Mouse (Mus musculus) kidney, postnatal 0 days (tissue): ENCODE results near the gene Ptafr. TPM values are rescaled to one million over a fixed set of nuclear protein-coding genes. Genes with fewer than 3 reads are reported as not detected.

Experiments
- ATAC-seq: fragments of 200-750 bp; cut with Nextera tagmentation; replicated peaks from 2 replicates; pipeline ENCODE4 v1.8.0; 2017; ENCODE audit warnings: low read depth, moderate number of reproducible peaks, moderate TSS enrichment, moderate library complexity; ENCODE audit not compliant: low FRiP score
- DNase-seq: peaks from one replicate; pipeline ENCODE4 v3.0.0-alpha.2; 2016; ENCODE audit warnings: low spot score
- H3K27ac ChIP-seq: fragments of 300-500 bp; sonication (generic); 2 replicates; pipeline ENCODE4 v1.5.1; 2014; ENCODE audit warnings: mild to moderate bottlenecking
- H3K27me3 ChIP-seq: fragments of 300-500 bp; sonication (generic); 2 replicates; pipeline ENCODE4 v1.6.1; 2014; ENCODE audit warnings: low read length, mixed read lengths; ENCODE audit not compliant: insufficient read depth
- H3K36me3 ChIP-seq: fragments of 300-500 bp; sonication (generic); 2 replicates; pipeline ENCODE4 v1.6.1; 2014; ENCODE audit warnings: low read length, mixed read lengths; ENCODE audit not compliant: insufficient read depth
- H3K4me1 ChIP-seq: fragments of 300-500 bp; sonication (generic); replicated peaks from 2 replicates; pipeline ENCODE4 v1.6.1; 2014; ENCODE audit warnings: antibody characterized with exemption, low read length, mixed read lengths; ENCODE audit not compliant: insufficient read depth
- H3K4me2 ChIP-seq: fragments of 300-500 bp; sonication (generic); 2 replicates; pipeline ENCODE4 v1.6.1; 2014; ENCODE audit warnings: mild to moderate bottlenecking, low read length, moderate library complexity, mixed read lengths
- H3K4me3 ChIP-seq: fragments of 300-500 bp; sonication (generic); replicated peaks from 2 replicates; pipeline ENCODE4 v1.5.1; 2014; ENCODE audit warnings: low read depth, low read length
- H3K9ac ChIP-seq: fragments of 300-500 bp; sonication (generic); 2 replicates; pipeline ENCODE4 v1.6.1; 2014; ENCODE audit warnings: low read depth, low read length
- H3K9me3 ChIP-seq: fragments of 300-500 bp; sonication (generic); replicated peaks from 2 replicates; pipeline ENCODE4 v1.6.1; 2016; ENCODE audit warnings: low read length, inconsistent platforms, mixed read lengths
- CTCF ChIP-seq: IDR thresholded peaks from 2 replicates; pipeline ENCODE4 v1.5.1; 2016; ENCODE audit warnings: antibody characterized with exemption, low read depth, mild to moderate bottlenecking, moderate library complexity
- WGBS: fragments of 180-500 bp; shearing (Covaris S2); extraction: QIAGEN DNeasy Blood & Tissue Kit; methylation state at CpG from one replicate; pipeline ENCODE4 v1.1.7; 2014; 5-methylcytosine and 5-hydroxymethylcytosine counted together
- polyA plus RNA-seq: library from polyadenylated mRNA; unstranded; fragments of >200 nt; fragmentation: Nextera tagmentation; extraction: Ambion mirVana; gene quantifications from 2 replicates; pipeline ENCODE4 v1.2.1, GENCODE M21; 2015

The Ptafr gene
- polyA plus RNA-seq, 1 experiment from 2014 or later: 0.64 TPM

- Histone ChIP-seq H3K9ac (no peak overlapping the region), H3K4me2 (no peak overlapping the region), H3K4me1 (no peaks in the 10 kb centered on the region), H3K36me3 (no peaks in the 10 kb centered on the region), H3K4me3 (no peak overlapping the region), H3K27me3 (no peaks in the 10 kb centered on the region), H3K9me3 (0 out of 2 replicates have a peak, but pooled peaks cover 3% of the 10 kb centered on the region), H3K27ac (no peak overlapping the region)
- TF ChIP-seq CTCF: no peak
- whole genome bisulfite sequencing: 64% methylated on average over 10 of the region's 10 CpGs
- ATAC-seq (no peak), DNase-seq (peak; percentile 32)
These were observed 55.0 kb downstream of the Ptafr start for GRCm38 (mm10) chr4:132618850-132619375.

GRCm38 (mm10) chr4:132620134-132620533, 56.3 kb downstream of the Ptafr start:
- WGBS: 88% methylated on average over 4 of the region's 4 CpGs
- Histone ChIP-seq H3K9me3 (0 out of 2 replicates have a peak, but pooled peaks cover 3% of the 10 kb centered on the region), H3K27ac (no peak overlapping the region), H3K4me2 (no peak overlapping the region), H3K4me1 (no peaks in the 10 kb centered on the region), H3K27me3 (no peaks in the 10 kb centered on the region), H3K4me3 (no peak overlapping the region), H3K9ac (no peak overlapping the region), H3K36me3 (no peaks in the 10 kb centered on the region)
- DNase-seq: no peak
- TF ChIP-seq CTCF: no peak; the same call in 1 of the 2 replicates
- ATAC-seq: no peak

GRCm38 (mm10) chr4:132621287-132622068, 57.6 kb downstream of the Ptafr start:
- WGBS: 68% methylated on average over 7 of the region's 7 CpGs
- no peak for ATAC-seq
- no peak overlapping the region for H3K4me2 ChIP-seq

DNA sequence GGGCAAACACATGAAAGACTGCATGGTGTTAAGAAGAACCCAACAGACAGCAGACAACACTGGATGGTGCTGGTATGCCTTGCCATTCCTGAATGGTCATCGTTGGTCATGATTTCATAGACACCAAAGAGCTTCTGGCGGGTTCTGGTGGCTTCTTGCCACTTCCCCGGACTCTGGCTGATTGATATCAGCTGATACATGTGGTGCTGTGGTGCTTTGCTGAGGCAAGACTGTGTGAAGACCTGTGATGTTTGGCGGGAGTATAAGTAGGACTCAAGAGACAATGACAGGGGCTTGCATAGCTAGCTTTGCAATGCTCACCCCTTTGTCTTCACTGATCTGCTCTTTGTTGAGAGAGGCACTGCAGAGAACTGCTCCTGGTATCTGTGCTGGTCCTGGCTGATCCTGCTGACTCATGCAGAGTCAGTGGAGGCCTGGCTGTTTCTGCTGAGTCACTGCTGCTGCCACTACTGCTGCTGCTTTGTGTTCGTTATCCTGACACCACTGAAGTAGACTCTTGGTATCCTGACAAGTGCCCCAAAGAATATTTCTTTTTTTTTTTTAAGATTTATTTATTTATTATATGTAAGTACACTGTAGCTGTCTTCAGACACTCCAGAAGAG, 60.3 kb downstream of the Ptafr start:
- Histone ChIP-seq H3K4me2 (no peak overlapping the region), H3K9me3 (no peaks in the 10 kb centered on the region), H3K27ac (no peak overlapping the region), H3K36me3 (no peaks in the 10 kb centered on the region), H3K27me3 (no peaks in the 10 kb centered on the region), H3K4me1 (no peaks in the 10 kb centered on the region), H3K9ac (no peak overlapping the region), H3K4me3 (no peak overlapping the region)
- no peak for TF ChIP-seq CTCF
- 76% methylated on average over 5 of the region's 5 CpGs for WGBS
- DNase-seq (no peak), ATAC-seq (no peak)

More at GRCm38 (mm10) chr4:132621287-132622068, 57.6 kb downstream of the Ptafr start:
- Histone ChIP-seq H3K9me3 (no peaks in the 10 kb centered on the region), H3K27me3 (no peaks in the 10 kb centered on the region), H3K9ac (no peak overlapping the region), H3K4me3 (no peak overlapping the region), H3K4me1 (no peaks in the 10 kb centered on the region), H3K27ac (no peak overlapping the region), H3K36me3 (no peaks in the 10 kb centered on the region)
- TF ChIP-seq CTCF: no peak
- DNase-seq: no peak

DNA sequence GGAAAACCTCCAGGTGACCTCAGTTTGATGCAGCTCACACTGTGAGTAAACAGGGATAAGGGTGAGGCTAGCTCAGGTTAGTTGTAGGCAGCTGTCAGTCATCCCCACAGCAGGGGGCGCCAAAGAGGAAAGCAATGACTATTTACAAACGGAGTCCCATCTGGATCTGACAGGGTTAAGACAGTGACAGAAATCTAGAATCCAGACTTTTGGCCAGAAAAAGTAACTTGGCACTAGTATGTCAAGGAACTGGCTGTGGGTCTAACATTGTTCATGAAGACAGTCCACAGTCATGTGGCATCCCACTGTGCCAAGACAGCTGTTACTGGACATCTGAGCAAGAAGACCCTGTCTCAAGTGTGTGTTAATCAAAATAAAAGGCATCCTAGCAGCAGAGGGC, 65.0 kb downstream of the Ptafr start:
- 15% methylated on average over 2 of the region's 2 CpGs for WGBS
- TF ChIP-seq CTCF: peak; percentile 59
- no peak for DNase-seq

More for the DNA sequence above, 65.0 kb downstream of the Ptafr start:
- H3K9ac ChIP-seq: no peak overlapping the region
- H3K4me3 ChIP-seq: no peak overlapping the region
- H3K27me3 ChIP-seq: no peaks in the 10 kb centered on the region
- ATAC-seq: no peak
- H3K4me2 ChIP-seq: no peak overlapping the region
- H3K36me3 ChIP-seq: no peaks in the 10 kb centered on the region
- no peaks in the 10 kb centered on the region for H3K4me1 ChIP-seq
- no peak overlapping the region for H3K27ac ChIP-seq
- H3K9me3 ChIP-seq: no peaks in the 10 kb centered on the region

Other genes starting within 250 kb of the Ptafr start
- 70.3 and 72.8 TPM in 2 replicates for gene Trnau1ap, start 234.5 kb upstream of the Ptafr start, polyA plus RNA-seq
- 40.0 and 45.9 TPM in 2 replicates for gene Rcc1, start 210.5 kb upstream of the Ptafr start, polyA plus RNA-seq
- gene Phactr4, start 141.6 kb upstream of the Ptafr start, polyA plus RNA-seq: 24.3 and 25.2 TPM in 2 replicates
- gene Med18, start 100.1 kb upstream of the Ptafr start, polyA plus RNA-seq: 20.9 and 22.1 TPM in 2 replicates
- gene Sesn2, start 53.6 kb upstream of the Ptafr start, polyA plus RNA-seq: 18.1 and 20.1 TPM in 2 replicates
- 1,652 and 1,801 TPM in 2 replicates for gene Atpif1, start 30.4 kb upstream of the Ptafr start, polyA plus RNA-seq
- gene Dnajc8, start 28.5 kb upstream of the Ptafr start, polyA plus RNA-seq: 162 and 170 TPM in 2 replicates
- gene Eya3, start 74.9 kb downstream of the Ptafr start, polyA plus RNA-seq: 12.8 and 15.2 TPM in 2 replicates
- 4.2 and 4.4 TPM in 2 replicates for gene Xkr8, start 168.5 kb downstream of the Ptafr start, polyA plus RNA-seq
- gene Smpdl3b, start 193.2 kb downstream of the Ptafr start, polyA plus RNA-seq: 9.0 and 9.5 TPM in 2 replicates
- 60.0 and 65.7 TPM in 2 replicates for gene Rpa2, start 204.3 kb downstream of the Ptafr start, polyA plus RNA-seq
- 1.0 TPM in 2 replicates for gene Themis2, start 232.3 kb downstream of the Ptafr start, polyA plus RNA-seq